Mouse (Mus musculus): ENCODE results near the gene Pak1. TPM values are rescaled to one million over a fixed set of nuclear protein-coding genes. Genes with fewer than 3 reads are reported as not detected.

Gene Pak1
- total and polyA plus RNA-seq, 2 experiments from 2014 or later: 131 to 162 TPM

DNA sequence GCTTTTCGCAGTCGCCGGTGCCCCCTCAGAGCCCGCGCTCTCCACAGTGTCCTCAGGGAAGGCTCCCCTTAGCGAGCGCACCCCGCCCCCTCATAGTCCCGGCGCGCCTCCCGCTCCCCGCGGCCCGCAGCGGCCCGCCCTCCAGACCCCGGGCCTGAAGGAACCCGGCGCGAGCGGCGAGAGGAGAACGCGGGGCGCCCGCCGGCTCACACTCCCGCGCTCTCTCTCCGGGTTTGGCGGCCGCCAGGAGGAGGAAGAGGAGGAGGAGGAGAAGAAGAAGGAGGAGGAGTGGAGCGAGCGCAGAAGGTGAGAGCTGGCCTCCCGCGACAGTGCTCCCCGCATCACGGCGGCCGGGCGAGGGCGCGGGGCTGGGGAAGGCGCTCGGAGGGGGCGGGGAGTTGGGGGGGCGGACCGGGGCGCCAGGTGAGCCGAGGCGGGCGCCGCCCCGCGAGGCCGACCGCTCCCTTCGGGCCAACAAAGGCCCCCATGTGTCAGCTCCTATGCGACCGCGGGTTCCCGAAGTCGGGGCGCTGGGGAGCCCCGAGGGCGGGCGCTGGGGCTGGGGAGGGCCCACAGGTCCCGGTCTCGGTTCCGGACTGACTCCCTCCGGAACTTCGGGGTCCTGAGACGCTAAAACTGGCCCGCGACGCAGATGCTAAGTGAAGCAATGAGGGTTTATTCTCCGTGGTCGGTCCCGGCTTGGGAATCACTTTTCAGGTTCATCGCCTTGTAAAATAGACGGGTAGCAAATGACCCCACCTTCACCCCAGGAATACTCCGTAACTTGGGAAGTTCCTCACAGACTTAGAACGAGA, 535 bp downstream of the Pak1 start:
- peak overlapping the region; percentile 85 for H3K4me2 ChIP-seq (ENCODE audit: low read depth, low read length, poor library complexity, severe bottlenecking)
- H3K36me3 ChIP-seq (ENCODE audit: insufficient read depth, low read length): no peaks in the 10 kb centered on the region
- H3K4me3 ChIP-seq (ENCODE audit: low read depth, low read length): peak overlapping the region; percentile 93
- H3K27ac ChIP-seq (ENCODE audit: low read depth, low read length): peak overlapping the region; percentile 73
- H3K4me1 ChIP-seq (ENCODE audit: insufficient read depth, low read length): 0 out of 2 replicates have a peak, but pooled peaks cover 9% of the 10 kb centered on the region
- TF ChIP-seq CTCF (IDR thresholded peaks at IDR 0.05): no peak
- H3K27me3 ChIP-seq (ENCODE audit: insufficient read depth, low read length): no peaks in the 10 kb centered on the region
- peak; percentile 57 for ATAC-seq (ENCODE audit: low FRiP score)
- peak overlapping the region; percentile 88 for H3K9ac ChIP-seq (replicated peaks; ENCODE audit: low read length, poor library complexity, severe bottlenecking)
- H3K9me3 ChIP-seq (ENCODE audit: low read length): no peaks in the 10 kb centered on the region
- WGBS: 1% methylated on average over 64 of the region's 84 CpGs
- DNase-seq (ENCODE audit: low spot score): no peak

DNA sequence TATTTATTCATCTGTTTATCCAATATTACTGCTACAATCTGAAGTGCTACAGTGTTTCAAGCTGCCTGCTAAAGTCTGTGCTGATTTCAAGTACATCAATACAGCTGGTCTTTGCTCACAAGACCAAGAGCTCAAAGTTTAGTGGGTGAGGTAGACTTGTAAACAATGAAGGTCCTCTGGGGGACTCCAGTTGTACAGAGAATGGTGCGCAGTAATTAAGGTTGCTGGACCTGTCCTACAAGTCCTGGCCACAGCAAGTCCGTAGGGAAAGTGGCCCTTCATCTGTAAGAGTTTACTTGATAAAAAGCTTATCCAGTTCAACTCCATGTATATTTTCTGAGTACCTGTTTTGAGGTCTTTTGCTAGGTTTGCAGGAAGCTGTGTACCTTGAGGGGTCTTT, 1.9 kb downstream of the Pak1 start:
- Histone ChIP-seq H3K4me2 (ENCODE audit: low read depth, low read length, poor library complexity, severe bottlenecking) (no peak overlapping the region), H3K27ac (ENCODE audit: low read depth, low read length) (no peak overlapping the region), H3K9ac (replicated peaks; ENCODE audit: low read length, poor library complexity, severe bottlenecking) (no peak overlapping the region), H3K27me3 (ENCODE audit: insufficient read depth, low read length) (no peaks in the 10 kb centered on the region), H3K4me3 (ENCODE audit: low read depth, low read length) (no peak overlapping the region), H3K4me1 (ENCODE audit: insufficient read depth, low read length) (0 out of 2 replicates have a peak, but pooled peaks cover 9% of the 10 kb centered on the region), H3K9me3 (ENCODE audit: low read length) (no peaks in the 10 kb centered on the region), H3K36me3 (ENCODE audit: insufficient read depth, low read length) (no peaks in the 10 kb centered on the region)
- no peak for ATAC-seq (ENCODE audit: low FRiP score)
- no peak for TF ChIP-seq CTCF (IDR thresholded peaks at IDR 0.05)
- 62% methylated on average over 2 of the region's 2 CpGs for WGBS
- DNase-seq (ENCODE audit: low spot score): no peak

DNA sequence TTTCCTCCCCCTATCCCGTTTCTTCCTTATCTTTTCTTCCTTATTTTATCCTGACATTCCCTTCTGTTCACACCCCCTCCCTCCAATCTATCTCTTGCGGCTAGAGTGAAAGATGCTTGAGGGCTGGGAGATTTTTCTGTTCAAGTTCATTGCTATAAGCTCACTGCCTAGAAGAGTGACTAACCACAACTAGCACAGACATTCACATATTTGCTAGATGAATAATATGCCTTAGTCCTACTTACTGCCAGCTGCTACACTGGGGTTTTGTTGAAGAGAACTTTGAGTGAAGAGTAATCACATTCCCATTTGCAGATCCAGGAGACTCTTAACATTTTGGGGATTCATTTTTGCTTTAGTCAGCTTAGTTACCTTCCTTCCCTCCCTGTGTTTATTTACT, 4.0 kb downstream of the Pak1 start:
- Histone ChIP-seq H3K4me2 (ENCODE audit: low read depth, low read length, poor library complexity, severe bottlenecking) (no peak overlapping the region), H3K9ac (replicated peaks; ENCODE audit: low read length, poor library complexity, severe bottlenecking) (no peak overlapping the region), H3K27ac (ENCODE audit: low read depth, low read length) (no peak overlapping the region), H3K36me3 (ENCODE audit: insufficient read depth, low read length) (no peaks in the 10 kb centered on the region), H3K9me3 (ENCODE audit: low read length) (no peaks in the 10 kb centered on the region), H3K4me3 (ENCODE audit: low read depth, low read length) (no peak overlapping the region), H3K27me3 (ENCODE audit: insufficient read depth, low read length) (no peaks in the 10 kb centered on the region), H3K4me1 (ENCODE audit: insufficient read depth, low read length) (0 out of 2 replicates have a peak, but pooled peaks cover 9% of the 10 kb centered on the region)
- ATAC-seq (ENCODE audit: low FRiP score): no peak
- TF ChIP-seq CTCF (IDR thresholded peaks at IDR 0.05): no peak
- no peak for DNase-seq (ENCODE audit: low spot score)
- 66% methylated on average over 2 of the region's 2 CpGs for WGBS

DNA sequence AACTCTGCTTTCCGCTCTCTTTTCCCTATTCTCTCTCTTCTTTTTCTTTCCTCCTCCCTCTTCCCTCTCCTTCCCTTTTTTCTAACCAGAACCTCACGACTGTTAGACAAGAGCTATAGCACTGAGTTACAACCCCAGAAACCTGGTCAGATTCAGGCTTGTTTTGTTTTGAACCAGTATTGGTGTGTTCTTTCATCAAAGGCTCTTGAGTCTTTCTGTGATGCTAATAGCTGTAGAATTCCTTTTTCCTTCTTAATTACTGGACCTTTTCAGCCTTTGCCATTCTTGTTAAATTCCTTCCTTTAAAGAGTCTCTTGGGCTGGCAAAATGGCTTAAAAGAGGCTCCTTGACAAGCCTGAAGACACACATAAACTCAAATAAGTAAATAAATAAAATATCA, 14.8 kb downstream of the Pak1 start:
- H3K27me3 ChIP-seq (ENCODE audit: insufficient read depth, low read length): no peaks in the 10 kb centered on the region
- DNase-seq (ENCODE audit: low spot score) (no peak), ATAC-seq (ENCODE audit: low FRiP score) (no peak)
- no peaks in the 10 kb centered on the region for H3K9me3 ChIP-seq (ENCODE audit: low read length)
- H3K4me2 ChIP-seq (ENCODE audit: low read depth, low read length, poor library complexity, severe bottlenecking): no peak overlapping the region
- no peaks in the 10 kb centered on the region for H3K4me1 ChIP-seq (ENCODE audit: insufficient read depth, low read length)
- H3K9ac ChIP-seq (replicated peaks; ENCODE audit: low read length, poor library complexity, severe bottlenecking): no peak overlapping the region
- H3K4me3 ChIP-seq (ENCODE audit: low read depth, low read length): no peak overlapping the region
- no peak for TF ChIP-seq CTCF (IDR thresholded peaks at IDR 0.05)
- H3K27ac ChIP-seq (ENCODE audit: low read depth, low read length): no peak overlapping the region
- WGBS: 45% methylated on average over 2 of the region's 2 CpGs
- H3K36me3 ChIP-seq (ENCODE audit: insufficient read depth, low read length): no peaks in the 10 kb centered on the region

DNA sequence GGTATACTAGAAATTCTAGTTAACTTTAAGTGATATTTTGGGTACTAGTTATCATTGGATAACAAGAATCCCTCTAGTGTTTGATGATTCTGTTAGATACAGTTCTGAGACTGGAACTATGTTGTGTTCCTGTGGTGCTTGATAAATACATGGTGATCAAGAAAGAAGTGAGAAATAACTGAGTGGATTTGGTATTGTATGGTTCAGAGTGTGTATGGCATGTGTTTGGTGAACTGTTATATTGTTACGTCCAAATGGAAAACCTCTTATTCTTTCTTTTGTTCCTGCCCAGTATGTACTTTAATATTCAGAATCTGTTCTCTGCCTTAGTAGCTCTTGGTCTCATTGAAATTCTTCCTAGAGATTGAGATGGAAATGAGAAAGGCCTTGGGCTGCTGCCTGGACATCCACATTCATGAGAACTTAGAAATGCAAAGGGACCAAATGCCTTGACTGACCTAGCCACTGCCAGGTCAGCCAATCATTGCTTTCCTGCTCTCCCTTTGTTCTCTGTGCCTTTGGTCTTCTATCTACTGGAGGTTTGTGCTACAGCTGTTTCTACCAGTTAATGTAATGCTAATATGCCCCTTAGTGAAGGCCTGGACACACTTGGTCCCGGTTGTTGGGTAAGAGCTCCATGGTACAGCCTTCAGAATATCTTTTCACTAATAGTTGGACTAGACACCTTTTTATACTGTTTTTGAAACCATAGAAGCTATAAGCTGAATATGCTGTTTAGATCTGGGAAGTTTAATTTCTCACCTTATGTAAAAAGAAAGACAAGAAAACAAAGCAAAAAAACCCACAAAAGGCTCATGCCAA, 16.1 kb downstream of the Pak1 start:
- DNase-seq (ENCODE audit: low spot score) (peak; percentile 34), ATAC-seq (ENCODE audit: low FRiP score) (no peak)
- Histone ChIP-seq H3K9me3 (ENCODE audit: low read length) (no peaks in the 10 kb centered on the region), H3K4me1 (ENCODE audit: insufficient read depth, low read length) (no peaks in the 10 kb centered on the region), H3K4me3 (ENCODE audit: low read depth, low read length) (no peak overlapping the region), H3K4me2 (ENCODE audit: low read depth, low read length, poor library complexity, severe bottlenecking) (no peak overlapping the region), H3K36me3 (ENCODE audit: insufficient read depth, low read length) (no peaks in the 10 kb centered on the region), H3K27me3 (ENCODE audit: insufficient read depth, low read length) (no peaks in the 10 kb centered on the region), H3K9ac (replicated peaks; ENCODE audit: low read length, poor library complexity, severe bottlenecking) (no peak overlapping the region), H3K27ac (ENCODE audit: low read depth, low read length) (no peak overlapping the region)
- 14% methylated on average over 2 of the region's 2 CpGs for WGBS
- TF ChIP-seq CTCF (IDR thresholded peaks at IDR 0.05): no peak

DNA sequence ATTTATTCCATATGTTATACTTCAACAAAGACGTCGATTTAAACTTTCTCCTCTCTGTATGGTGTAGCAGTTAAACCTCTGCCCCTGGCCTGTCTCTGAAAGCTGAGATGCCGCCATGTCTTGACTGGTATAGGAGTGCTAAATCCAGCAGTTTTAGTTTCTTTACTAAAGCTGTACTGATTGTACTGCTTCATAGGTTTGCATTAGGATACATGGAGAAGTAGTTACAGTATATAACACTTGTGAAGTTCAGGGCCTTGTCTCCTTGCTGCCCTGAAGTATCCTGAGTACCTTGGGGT, 16.7 kb downstream of the Pak1 start:
- TF ChIP-seq CTCF (IDR thresholded peaks at IDR 0.05): no peak
- ATAC-seq (ENCODE audit: low FRiP score): no peak
- Histone ChIP-seq H3K4me1 (ENCODE audit: insufficient read depth, low read length) (no peaks in the 10 kb centered on the region), H3K4me3 (ENCODE audit: low read depth, low read length) (no peak overlapping the region), H3K9me3 (ENCODE audit: low read length) (no peaks in the 10 kb centered on the region), H3K27me3 (ENCODE audit: insufficient read depth, low read length) (no peaks in the 10 kb centered on the region), H3K27ac (ENCODE audit: low read depth, low read length) (no peak overlapping the region), H3K4me2 (ENCODE audit: low read depth, low read length, poor library complexity, severe bottlenecking) (no peak overlapping the region), H3K36me3 (ENCODE audit: insufficient read depth, low read length) (no peaks in the 10 kb centered on the region), H3K9ac (replicated peaks; ENCODE audit: low read length, poor library complexity, severe bottlenecking) (no peak overlapping the region)
- DNase-seq (ENCODE audit: low spot score): no peak
- 44% methylated on average over 3 of the region's 3 CpGs for WGBS
